Mouse (Mus musculus) G1E-ER4 (cell line): ENCODE measurements around the gene Sdhaf2. TPM values are rescaled to one million over a fixed set of nuclear protein-coding genes. Genes with fewer than 3 reads are reported as not detected.

ENCODE experiments used
- GATA1 ChIP-seq: IDR thresholded peaks from one replicate; pipeline ENCODE4 v1.8.0; 2012; ENCODE audit warnings: low read length, inconsistent platforms
- polyA plus RNA-seq: library from polyadenylated mRNA; stranded (reverse); fragments of >175 nt; gene quantifications from 2 replicates; pipeline ENCODE4 v1.2.3, GENCODE M21; 2012

Sdhaf2 gene
- polyA plus RNA-seq, 1 experiment, result 5.7 TPM

DNA sequence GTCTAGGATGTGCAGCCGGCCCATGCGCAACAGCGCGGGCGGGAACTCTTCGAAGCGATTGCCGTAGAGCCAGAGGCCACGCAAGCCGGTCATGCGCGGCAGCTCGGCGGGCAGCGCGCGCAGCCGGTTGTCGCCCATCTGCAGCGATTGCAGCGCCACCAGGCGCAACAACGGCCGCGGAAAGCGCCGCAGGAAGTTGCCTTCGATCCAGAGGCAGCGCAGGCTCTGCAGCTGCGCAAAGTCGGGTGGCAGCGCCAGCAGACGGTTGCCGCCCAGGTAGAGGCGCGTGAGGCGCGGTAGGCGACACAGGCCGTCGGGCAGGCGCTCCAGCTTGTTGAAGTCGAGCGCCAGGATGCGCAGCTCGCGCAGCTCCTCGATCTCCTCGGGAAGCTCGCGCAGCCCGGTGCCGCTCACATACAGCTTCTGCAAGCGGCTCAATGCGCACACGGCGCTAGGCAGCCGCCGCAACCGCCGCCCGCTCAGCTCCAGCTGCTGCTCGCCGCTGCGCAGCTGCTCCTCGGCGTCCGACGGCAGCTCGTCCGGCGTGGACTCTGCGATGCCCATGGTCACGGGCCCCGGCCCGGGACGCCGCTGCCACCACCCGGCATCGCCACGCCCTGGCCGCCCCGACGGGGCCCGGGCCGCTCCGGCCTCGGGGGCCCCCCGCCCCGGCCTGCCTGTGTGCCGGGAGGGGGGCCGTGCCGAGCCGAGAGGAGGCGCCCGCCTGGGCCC is 69.0 kb downstream of the Sdhaf2 start, which contains the start of gene Lrrc10b:
Gene Lrrc10b (minus strand): TSS at position 722 of the 732 bp plus-strand sequence.
- TF ChIP-seq GATA1, result no peak

- TF ChIP-seq GATA1, result no peak
These were observed 70.5 kb downstream of the Sdhaf2 start for GRCm38 (mm10) chr19:10455437-10455806.

DNA sequence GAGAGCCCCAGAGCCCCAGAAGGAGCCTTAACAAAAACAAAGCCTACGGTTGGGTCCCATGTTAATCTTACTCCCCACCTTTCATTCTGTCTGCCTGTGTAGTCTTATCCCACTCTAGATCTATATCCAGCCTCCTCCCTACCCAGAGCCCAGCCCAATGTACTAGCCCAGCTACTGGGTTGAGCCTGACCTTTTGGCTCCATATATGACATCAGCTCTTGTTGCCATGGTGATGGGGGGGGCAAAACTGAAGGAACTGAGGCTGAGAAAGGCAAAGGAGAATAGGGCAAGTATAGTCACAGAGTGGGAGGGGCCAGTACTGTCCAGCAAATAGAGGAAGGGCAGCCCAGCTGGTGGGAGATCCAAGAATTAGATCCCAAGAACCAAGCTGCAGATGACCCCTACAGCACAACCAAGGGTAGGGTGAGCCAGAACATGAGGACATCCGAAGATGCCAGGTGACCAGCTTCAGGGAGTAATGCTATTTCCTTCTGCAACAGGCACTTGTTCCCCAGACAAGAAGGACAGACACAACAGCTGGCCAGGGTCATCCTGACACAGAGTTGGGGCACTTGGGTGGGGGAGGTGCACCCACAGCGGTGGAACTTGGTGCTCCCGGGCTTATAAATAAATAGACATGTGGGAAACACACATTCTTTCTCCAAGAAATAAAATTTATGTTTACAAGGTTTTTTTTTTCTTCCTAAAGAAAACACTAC is 71.1 kb downstream of the Sdhaf2 start:
- no peak for TF ChIP-seq GATA1

Other genes starting within 250 kb of the Sdhaf2 start
- gene Dagla, start 221.3 kb downstream of the Sdhaf2 start, polyA plus RNA-seq, result not detected in 2 replicates
- not detected in 2 replicates for gene Syt7, start 137.1 kb downstream of the Sdhaf2 start, polyA plus RNA-seq
- not detected in 2 replicates for gene Lrrc10b, start 68.7 kb downstream of the Sdhaf2 start, polyA plus RNA-seq
- gene Ppp1r32, start 43.2 kb downstream of the Sdhaf2 start, polyA plus RNA-seq, result 0.35 and 0.75 TPM in 2 replicates
- 29.9 and 62.4 TPM in 2 replicates for gene Cpsf7, start 876 bp downstream of the Sdhaf2 start, polyA plus RNA-seq
- gene Tmem216, start 30.1 kb upstream of the Sdhaf2 start, polyA plus RNA-seq, result 0.81 and 1.8 TPM in 2 replicates
- 7.4 and 8.4 TPM in 2 replicates for gene Cyb561a3, start 51.0 kb upstream of the Sdhaf2 start, polyA plus RNA-seq
- gene Tmem138, start 51.2 kb upstream of the Sdhaf2 start, polyA plus RNA-seq, result 4.4 and 5.6 TPM in 2 replicates
- 21.0 and 21.3 TPM in 2 replicates for gene Ddb1, start 79.2 kb upstream of the Sdhaf2 start, polyA plus RNA-seq
- gene Tkfc, start 79.5 kb upstream of the Sdhaf2 start, polyA plus RNA-seq, result 2.5 and 6.5 TPM in 2 replicates
- gene Vwce, start 108.1 kb upstream of the Sdhaf2 start, polyA plus RNA-seq, result 0.18 and 0.25 TPM in 2 replicates
- gene Pga5, start 151.9 kb upstream of the Sdhaf2 start, polyA plus RNA-seq, result not detected in 2 replicates
- 37.6 and 43.0 TPM in 2 replicates for gene Vps37c, start 162.6 kb upstream of the Sdhaf2 start, polyA plus RNA-seq
- gene Cd5, start 212.9 kb upstream of the Sdhaf2 start, polyA plus RNA-seq, result not detected in 2 replicates